Mouse (Mus musculus): ENCODE data around the gene Tmem131.

GRCm38 (mm10) chr1:36895452-36895851 is 48.0 kb downstream of the Tmem131 start:
- TF ChIP-seq CTCF (IDR thresholded peaks at IDR 0.05; ENCODE audit: borderline replicate concordance, insufficient read depth, low read length) (no peak), POLR2A (IDR thresholded peaks at IDR 0.05; ENCODE audit: low read depth, low read length) (no peak)
